Mouse (Mus musculus) heart, embryonic 12.5 days (tissue): ENCODE results near the gene Fbxl3. TPM values are rescaled to one million over a fixed set of nuclear protein-coding genes. Genes with fewer than 3 reads are reported as not detected.

Source experiments
- ATAC-seq: fragments of 200-750 bp; cut with Nextera tagmentation; 2 replicates; pipeline ENCODE4 v1.8.0; 2017; ENCODE audit warnings: moderate TSS enrichment, moderate library complexity; ENCODE audit not compliant: insufficient number of reproducible peaks, low FRiP score
- H3K27ac ChIP-seq: fragments of 300-500 bp; sonication (generic); 2 replicates; pipeline ENCODE4 v1.5.1; 2016; ENCODE audit warnings: mild to moderate bottlenecking, moderate library complexity; ENCODE audit not compliant: poor library complexity, severe bottlenecking
- H3K27me3 ChIP-seq: fragments of 300-500 bp; sonication (generic); replicated peaks from 2 replicates; pipeline ENCODE4 v1.6.1; 2016; ENCODE audit warnings: mild to moderate bottlenecking, moderate library complexity
- H3K36me3 ChIP-seq: fragments of 300-500 bp; sonication (generic); 2 replicates; pipeline ENCODE4 v1.6.1; 2016; ENCODE audit warnings: mild to moderate bottlenecking, moderate library complexity
- H3K4me1 ChIP-seq: fragments of 300-500 bp; sonication (generic); replicated peaks from 2 replicates; pipeline ENCODE4 v1.6.1; 2016; ENCODE audit warnings: mild to moderate bottlenecking
- H3K4me2 ChIP-seq: fragments of 300-500 bp; sonication (generic); 2 replicates; pipeline ENCODE4 v1.6.1; 2016; ENCODE audit warnings: mild to moderate bottlenecking, moderate library complexity
- H3K4me3 ChIP-seq: fragments of 300-500 bp; sonication (generic); 2 replicates; pipeline ENCODE4 v1.5.1; 2016; ENCODE audit warnings: mild to moderate bottlenecking
- H3K9ac ChIP-seq: fragments of 300-500 bp; sonication (generic); 2 replicates; pipeline ENCODE4 v1.6.1; 2016; ENCODE audit warnings: mild to moderate bottlenecking, moderate library complexity
- H3K9me3 ChIP-seq: fragments of 300-500 bp; sonication (generic); replicated peaks from 2 replicates; pipeline ENCODE4 v1.6.1; 2016; ENCODE audit warnings: mild to moderate bottlenecking, moderate library complexity
- WGBS: fragments of 180-500 bp; shearing (Covaris S2); methylation state at CpG from one replicate; pipeline ENCODE4 v1.1.7; 2016; 5-methylcytosine and 5-hydroxymethylcytosine counted together
- polyA plus RNA-seq: library from polyadenylated mRNA; unstranded; fragments of >200 nt; fragmentation: Nextera tagmentation; extraction: Ambion mirVana; gene quantifications from 2 replicates; pipeline ENCODE4 v1.2.1, GENCODE M21; 2016

Gene Fbxl3
- polyA plus RNA-seq, 1 experiment from 2014 or later, result 26.5 TPM

DNA sequence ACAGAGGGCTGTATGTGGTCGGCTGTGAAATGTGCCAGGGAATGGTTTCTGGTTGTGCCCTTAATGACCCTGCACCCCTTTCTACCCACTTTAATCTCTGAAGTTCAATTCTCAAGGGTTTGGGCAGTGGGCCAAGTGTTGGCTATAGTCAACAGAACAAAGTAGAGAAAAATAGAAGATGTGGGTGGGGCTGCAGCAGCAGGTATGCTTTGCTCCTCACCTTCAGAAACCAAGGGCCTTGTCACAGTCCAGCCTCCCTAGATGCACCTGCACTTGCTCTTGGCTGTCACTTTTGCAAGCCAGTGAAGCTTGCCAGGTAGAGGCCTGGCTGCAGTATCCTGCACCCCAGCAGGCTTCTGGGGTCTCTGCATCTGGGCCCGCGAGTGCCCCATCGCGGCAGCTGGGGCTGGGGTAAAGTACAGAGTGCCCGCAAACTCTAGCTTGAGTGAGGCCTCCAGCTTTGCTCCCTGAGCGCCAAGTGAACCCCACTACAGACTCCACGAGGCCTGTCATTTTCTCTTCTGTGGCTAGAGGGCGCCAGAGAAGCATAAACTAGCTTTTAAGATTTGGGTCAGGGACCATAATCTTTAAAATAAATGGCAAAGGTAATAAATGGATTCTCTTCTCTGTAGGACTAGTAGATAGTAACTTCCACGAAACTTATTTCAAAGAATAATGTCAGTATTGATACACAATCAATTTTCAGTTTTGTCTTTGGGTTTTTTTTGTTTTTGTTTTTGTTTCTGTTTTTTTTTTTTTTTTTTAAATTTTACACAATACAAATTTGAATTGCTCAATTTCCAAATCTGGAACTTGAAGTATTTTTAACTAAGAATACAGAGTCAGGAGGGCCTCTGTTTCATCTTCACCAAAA, 33.8 kb downstream of the Fbxl3 start:
- Histone ChIP-seq H3K27ac (no peak overlapping the region), H3K9me3 (no peaks in the 10 kb centered on the region), H3K9ac (no peak overlapping the region), H3K36me3 (no peaks in the 10 kb centered on the region), H3K27me3 (no peaks in the 10 kb centered on the region), H3K4me3 (no peak overlapping the region), H3K4me2 (peak overlapping the region; percentile 32; the same call in 1 of the 2 replicates), H3K4me1 (peaks cover 10% of the 10 kb centered on the region)
- WGBS, result 8% methylated on average over 10 of the region's 10 CpGs
- ATAC-seq, result no peak

DNA sequence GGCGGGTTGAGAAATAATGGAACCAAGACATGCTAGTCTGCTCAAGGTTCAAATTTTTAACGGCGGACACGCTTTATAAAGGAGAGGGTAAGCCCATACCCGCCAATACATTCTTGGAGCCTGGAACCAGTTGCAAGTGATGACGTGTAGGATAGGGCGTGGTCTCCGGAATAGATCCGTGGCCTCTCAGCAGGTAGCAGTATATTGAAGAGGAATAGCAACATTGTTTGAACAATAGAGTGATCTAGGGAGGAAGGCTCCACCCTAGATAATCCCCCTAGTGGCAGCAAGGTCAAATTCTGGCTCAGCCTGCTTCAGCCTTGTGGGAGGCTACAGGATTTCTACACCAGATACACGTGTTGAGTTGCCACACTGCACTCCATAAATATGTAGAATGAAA, 39.9 kb downstream of the Fbxl3 start:
- no peak for ATAC-seq
- Histone ChIP-seq H3K4me1 (no peaks in the 10 kb centered on the region), H3K4me2 (no peak overlapping the region), H3K4me3 (no peak overlapping the region), H3K36me3 (no peaks in the 10 kb centered on the region), H3K27me3 (no peaks in the 10 kb centered on the region; the same call in 1 of the 2 replicates), H3K9ac (no peak overlapping the region), H3K9me3 (no peaks in the 10 kb centered on the region), H3K27ac (no peak overlapping the region)
- WGBS, result 82% methylated on average over 10 of the region's 10 CpGs

DNA sequence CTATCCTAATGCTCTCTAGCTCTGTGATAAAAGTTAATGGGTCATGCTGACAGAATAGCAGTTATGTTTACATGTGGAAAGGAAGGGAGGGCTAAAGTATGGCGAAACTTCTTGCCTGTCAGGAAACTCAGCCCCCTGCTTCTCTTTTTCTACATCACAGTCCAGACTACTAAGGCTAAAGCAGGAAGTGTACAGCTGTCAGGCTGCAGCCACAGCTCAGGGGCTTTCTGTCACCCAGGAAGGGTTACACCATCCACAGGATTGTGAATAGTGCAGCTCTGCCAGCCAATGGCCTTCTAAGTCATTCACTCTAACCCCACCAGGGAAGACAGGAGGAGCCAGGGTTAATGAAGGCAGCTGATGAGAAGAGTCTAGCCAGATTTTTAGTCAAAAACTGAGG, 40.4 kb downstream of the Fbxl3 start:
- no peak for ATAC-seq
- Histone ChIP-seq H3K27me3 (no peaks in the 10 kb centered on the region; the same call in 1 of the 2 replicates), H3K4me1 (no peaks in the 10 kb centered on the region), H3K4me2 (no peak overlapping the region), H3K27ac (no peak overlapping the region), H3K36me3 (no peaks in the 10 kb centered on the region), H3K9me3 (no peaks in the 10 kb centered on the region), H3K9ac (no peak overlapping the region), H3K4me3 (no peak overlapping the region)
- WGBS, result 46% methylated on average over 1 of the region's 1 CpGs

GRCm38 (mm10) chr14:103056601-103057000, 42.8 kb downstream of the Fbxl3 start:
- WGBS, result 81% methylated on average over 7 of the region's 7 CpGs
- no peaks in the 10 kb centered on the region for H3K9me3 ChIP-seq
- no peaks in the 10 kb centered on the region for H3K4me1 ChIP-seq
- no peaks in the 10 kb centered on the region; the same call in 1 of the 2 replicates for H3K27me3 ChIP-seq
- no peak overlapping the region for H3K4me3 ChIP-seq
- H3K27ac ChIP-seq, result no peak overlapping the region
- H3K9ac ChIP-seq, result no peak overlapping the region
- H3K36me3 ChIP-seq, result no peaks in the 10 kb centered on the region
- no peak for ATAC-seq
- no peak overlapping the region for H3K4me2 ChIP-seq

- no peak overlapping the region for H3K9ac ChIP-seq
- H3K9me3 ChIP-seq, result no peaks in the 10 kb centered on the region
- no peak overlapping the region for H3K4me3 ChIP-seq
- no peak overlapping the region for H3K4me2 ChIP-seq
- ATAC-seq, result no peak
- H3K27ac ChIP-seq, result no peak overlapping the region
- no peaks in the 10 kb centered on the region for H3K4me1 ChIP-seq
- WGBS, result 84% methylated on average over 13 of the region's 13 CpGs
- H3K27me3 ChIP-seq, result no peaks in the 10 kb centered on the region; the same call in 1 of the 2 replicates
- no peaks in the 10 kb centered on the region for H3K36me3 ChIP-seq
Observed at GRCm38 (mm10) chr14:103054731-103055130, 44.6 kb downstream of the Fbxl3 start.

- Histone ChIP-seq H3K4me3 (no peak overlapping the region), H3K4me1 (no peaks in the 10 kb centered on the region), H3K4me2 (no peak overlapping the region), H3K9ac (no peak overlapping the region), H3K9me3 (no peaks in the 10 kb centered on the region), H3K27me3 (no peaks in the 10 kb centered on the region; the same call in 1 of the 2 replicates), H3K36me3 (no peaks in the 10 kb centered on the region), H3K27ac (no peak overlapping the region)
- WGBS, result 35% methylated on average over 8 of the region's 8 CpGs
- peak; percentile 75 for ATAC-seq
Observed at GRCm38 (mm10) chr14:103051159-103051769, 48.1 kb downstream of the Fbxl3 start.

- Histone ChIP-seq H3K9me3 (no peaks in the 10 kb centered on the region), H3K27me3 (no peaks in the 10 kb centered on the region), H3K4me3 (no peak overlapping the region), H3K4me1 (no peaks in the 10 kb centered on the region), H3K36me3 (no peaks in the 10 kb centered on the region), H3K27ac (no peak overlapping the region), H3K9ac (no peak overlapping the region), H3K4me2 (no peak overlapping the region)
- 54% methylated on average over 11 of the region's 11 CpGs for WGBS
- ATAC-seq, result no peak
Observed at GRCm38 (mm10) chr14:103048292-103049086, 50.9 kb downstream of the Fbxl3 start.

DNA sequence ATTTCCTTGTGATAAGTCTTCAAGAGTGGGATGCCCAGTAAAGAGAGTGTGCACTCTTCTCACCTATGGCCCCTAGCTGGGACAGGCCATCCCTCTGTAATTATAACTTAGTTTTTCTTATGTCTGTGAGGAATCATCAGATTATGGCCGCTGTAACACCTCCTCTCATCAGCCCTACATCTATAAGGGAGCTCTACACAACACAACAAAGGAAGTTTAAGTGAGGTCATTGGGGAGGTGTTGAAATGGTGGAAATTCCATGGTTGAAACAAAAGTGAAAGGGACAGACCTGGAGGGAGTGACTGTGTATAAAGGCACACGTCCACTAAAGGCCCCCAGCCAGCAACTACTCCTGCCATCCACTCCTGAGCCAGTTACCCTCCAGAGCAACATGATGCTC, 52.7 kb downstream of the Fbxl3 start, which contains the start of gene Acod1:
Acod1 (plus strand) TSS at position 301 of the 400 bp plus-strand sequence.
- no peak within 1 kb of the TSS for H3K9ac ChIP-seq
- no peaks in the 10 kb centered on the region for H3K9me3 ChIP-seq
- H3K27me3 ChIP-seq, result no peaks in the 10 kb centered on the region
- no peaks in the 10 kb centered on the region for H3K36me3 ChIP-seq
- H3K4me3 ChIP-seq, result no peak within 1 kb of the TSS
- ATAC-seq, result no peak
- H3K4me1 ChIP-seq, result no peaks in the 10 kb centered on the region
- H3K4me2 ChIP-seq, result no peak within 1 kb of the TSS
- WGBS, result 60% methylated on average over 2 of the region's 2 CpGs
- no peak within 1 kb of the TSS for H3K27ac ChIP-seq

DNA sequence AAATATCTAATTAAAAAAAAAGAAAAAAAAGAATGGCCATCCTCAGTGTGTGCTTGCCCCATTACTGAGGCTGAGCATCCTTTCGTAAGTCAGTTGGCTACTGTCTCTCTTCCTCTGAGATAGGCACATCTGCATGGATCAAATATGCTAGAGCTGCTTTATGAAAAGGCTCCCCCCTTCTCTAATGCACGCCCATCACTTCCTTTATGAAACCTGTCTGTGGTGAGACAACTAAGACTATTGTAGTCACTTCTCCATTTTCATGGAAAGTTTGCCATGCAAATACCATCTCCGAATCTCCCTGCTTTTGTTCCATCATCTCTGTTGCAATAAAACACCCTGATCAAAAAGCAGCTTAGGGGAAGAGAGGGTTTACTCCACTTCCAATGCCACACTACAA, 62.4 kb downstream of the Fbxl3 start:
- Histone ChIP-seq H3K9me3 (no peaks in the 10 kb centered on the region), H3K36me3 (no peaks in the 10 kb centered on the region), H3K27me3 (no peaks in the 10 kb centered on the region), H3K4me2 (no peak overlapping the region), H3K4me3 (no peak overlapping the region), H3K27ac (no peak overlapping the region), H3K4me1 (no peaks in the 10 kb centered on the region), H3K9ac (no peak overlapping the region)
- WGBS, result 83% methylated on average over 3 of the region's 3 CpGs
- ATAC-seq, result no peak

GRCm38 (mm10) chr14:103034076-103034475, 65.3 kb downstream of the Fbxl3 start:
- Histone ChIP-seq H3K4me3 (no peak overlapping the region), H3K27ac (no peak overlapping the region), H3K9me3 (no peaks in the 10 kb centered on the region), H3K4me2 (no peak overlapping the region), H3K9ac (no peak overlapping the region), H3K27me3 (no peaks in the 10 kb centered on the region), H3K4me1 (no peaks in the 10 kb centered on the region), H3K36me3 (no peaks in the 10 kb centered on the region)
- 79% methylated on average over 9 of the region's 9 CpGs for WGBS
- no peak for ATAC-seq

GRCm38 (mm10) chr14:103033271-103033823, 66.0 kb downstream of the Fbxl3 start:
- H3K4me2 ChIP-seq, result no peak overlapping the region
- peak; percentile 55; the same call in 1 of the 2 replicates for ATAC-seq
- WGBS, result 68% methylated on average over 10 of the region's 10 CpGs
- no peak overlapping the region for H3K4me3 ChIP-seq
- H3K4me1 ChIP-seq, result no peaks in the 10 kb centered on the region
- no peak overlapping the region for H3K27ac ChIP-seq
- no peak overlapping the region for H3K9ac ChIP-seq
- no peaks in the 10 kb centered on the region for H3K27me3 ChIP-seq
- H3K9me3 ChIP-seq, result no peaks in the 10 kb centered on the region
- H3K36me3 ChIP-seq, result no peaks in the 10 kb centered on the region
